Mouse (Mus musculus) hindbrain, embryonic 13.5 days (tissue): ENCODE data around the gene Med11. TPM values are rescaled to one million over a fixed set of nuclear protein-coding genes. Genes with fewer than 3 reads are reported as not detected.

Experiments
- ATAC-seq: fragments of 200-750 bp; cut with Nextera tagmentation; 2 replicates; pipeline ENCODE4 v1.8.0; 2017; ENCODE audit warnings: moderate TSS enrichment; ENCODE audit not compliant: low FRiP score
- H3K27ac ChIP-seq: fragments of 300-500 bp; sonication (generic); 2 replicates; pipeline ENCODE4 v1.5.1; 2015; ENCODE audit warnings: inconsistent platforms, mild to moderate bottlenecking, moderate library complexity
- H3K27me3 ChIP-seq: fragments of 300-500 bp; sonication (generic); 2 replicates; pipeline ENCODE4 v1.6.1; 2015; ENCODE audit warnings: mild to moderate bottlenecking, inconsistent platforms
- H3K36me3 ChIP-seq: fragments of 300-500 bp; sonication (generic); 2 replicates; pipeline ENCODE4 v1.6.1; 2015; ENCODE audit warnings: mild to moderate bottlenecking, inconsistent platforms
- H3K4me1 ChIP-seq: fragments of 300-500 bp; sonication (generic); replicated peaks from 2 replicates; pipeline ENCODE4 v1.6.1; 2015; ENCODE audit warnings: inconsistent platforms
- H3K4me2 ChIP-seq: fragments of 300-500 bp; sonication (generic); 2 replicates; pipeline ENCODE4 v1.6.1; 2015; ENCODE audit warnings: inconsistent platforms, mild to moderate bottlenecking, moderate library complexity
- H3K4me3 ChIP-seq: fragments of 300-500 bp; sonication (generic); 2 replicates; pipeline ENCODE4 v1.5.1; 2015; ENCODE audit warnings: mild to moderate bottlenecking, inconsistent platforms
- H3K9ac ChIP-seq: fragments of 300-500 bp; sonication (generic); 2 replicates; pipeline ENCODE4 v1.6.1; 2015; ENCODE audit warnings: mild to moderate bottlenecking, inconsistent platforms
- H3K9me3 ChIP-seq: fragments of 300-500 bp; sonication (generic); 2 replicates; pipeline ENCODE4 v1.6.1; 2016; ENCODE audit warnings: inconsistent platforms
- WGBS: fragments of 180-500 bp; shearing (Covaris S2); methylation state at CpG from one replicate; pipeline ENCODE4 v1.1.7; 2015; 5-methylcytosine and 5-hydroxymethylcytosine counted together
- polyA plus RNA-seq: library from polyadenylated mRNA; unstranded; fragments of >200 nt; fragmentation: Nextera tagmentation; extraction: Ambion mirVana; gene quantifications from 2 replicates; pipeline ENCODE4 v1.2.1, GENCODE M21; 2015

Gene Med11
- polyA plus RNA-seq, 1 experiment from 2014 or later, result 43.2 TPM

- peak overlapping the region; percentile 96 for H3K27ac ChIP-seq
- H3K27me3 ChIP-seq, result no peaks in the 10 kb centered on the region
- H3K4me2 ChIP-seq, result peak overlapping the region; percentile 77
- peaks cover 29% of the 10 kb centered on the region for H3K36me3 ChIP-seq
- no peaks in the 10 kb centered on the region for H3K9me3 ChIP-seq
- H3K4me1 ChIP-seq, result peaks cover 36% of the 10 kb centered on the region
- H3K9ac ChIP-seq, result peak overlapping the region; percentile 94
- no peak; the same call in 1 of the 2 replicates for ATAC-seq
- 8% methylated on average over 15 of the region's 15 CpGs for WGBS
- H3K4me3 ChIP-seq, result peak overlapping the region; percentile 73
Measured at GRCm38 (mm10) chr11:70432895-70433568, 18.7 kb upstream of the Med11 start.

DNA sequence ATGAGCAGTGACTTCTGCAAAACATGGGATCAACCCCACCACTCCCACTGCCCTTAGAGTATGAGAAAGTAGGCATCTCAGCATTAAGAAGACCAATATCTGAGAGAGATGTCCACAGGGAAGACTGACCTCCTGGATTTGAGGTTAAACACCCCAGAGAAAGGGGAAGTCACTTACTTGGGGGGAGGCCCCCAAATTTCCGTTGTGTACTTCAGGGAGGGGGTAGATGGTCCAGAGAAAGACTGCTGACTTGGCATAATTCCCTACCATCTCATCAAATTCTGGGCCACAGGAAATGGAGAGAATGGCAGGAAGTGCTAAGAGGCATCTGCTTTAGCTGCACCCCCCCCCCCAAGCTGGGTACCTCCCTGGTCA, 18.2 kb upstream of the Med11 start:
- ATAC-seq, result no peak
- peak overlapping the region; percentile 96; the same call in 1 of the 2 replicates for H3K27ac ChIP-seq
- H3K4me3 ChIP-seq, result peak overlapping the region; percentile 73
- peaks cover 35% of the 10 kb centered on the region for H3K36me3 ChIP-seq
- H3K4me2 ChIP-seq, result peak overlapping the region; percentile 77
- H3K27me3 ChIP-seq, result no peaks in the 10 kb centered on the region
- peak overlapping the region; percentile 94 for H3K9ac ChIP-seq
- H3K4me1 ChIP-seq, result peaks cover 36% of the 10 kb centered on the region
- H3K9me3 ChIP-seq, result no peaks in the 10 kb centered on the region
- WGBS, result 81% methylated on average over 1 of the region's 1 CpGs

DNA sequence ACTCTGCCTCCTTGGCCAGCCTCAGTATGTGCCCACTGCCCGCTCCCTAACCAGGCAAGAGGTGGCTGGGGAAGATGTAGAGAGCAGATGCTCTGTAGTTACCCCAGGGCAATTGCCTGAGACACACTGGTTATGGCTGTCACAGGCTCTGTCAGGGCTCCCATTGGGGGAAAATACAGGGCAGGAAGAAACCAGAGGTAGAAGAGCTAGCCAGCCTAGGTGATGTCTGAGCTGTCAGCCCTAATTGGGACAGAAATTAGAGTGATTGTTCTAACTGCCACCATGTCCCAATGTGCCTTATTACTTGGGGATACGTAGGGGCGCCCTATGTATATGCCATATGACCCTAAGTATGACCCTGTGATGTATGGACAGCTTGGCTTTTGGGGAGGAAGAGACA, 17.8 kb upstream of the Med11 start:
- H3K27me3 ChIP-seq, result no peaks in the 10 kb centered on the region
- ATAC-seq, result no peak
- peak overlapping the region; percentile 77 for H3K4me2 ChIP-seq
- 79% methylated on average over 3 of the region's 3 CpGs for WGBS
- peak overlapping the region; percentile 94 for H3K9ac ChIP-seq
- H3K9me3 ChIP-seq, result no peaks in the 10 kb centered on the region
- H3K27ac ChIP-seq, result peak overlapping the region; percentile 30; the same call in 1 of the 2 replicates
- peaks cover 36% of the 10 kb centered on the region for H3K4me1 ChIP-seq
- peak overlapping the region; percentile 73 for H3K4me3 ChIP-seq
- peaks cover 39% of the 10 kb centered on the region for H3K36me3 ChIP-seq

GRCm38 (mm10) chr11:70435476-70435875, 16.2 kb upstream of the Med11 start:
- Histone ChIP-seq H3K27ac (no peak overlapping the region), H3K4me3 (no peak overlapping the region), H3K9ac (peak overlapping the region; percentile 94; the same call in 1 of the 2 replicates), H3K4me2 (no peak overlapping the region), H3K36me3 (peaks cover 54% of the 10 kb centered on the region), H3K4me1 (peaks cover 36% of the 10 kb centered on the region), H3K9me3 (no peaks in the 10 kb centered on the region), H3K27me3 (no peaks in the 10 kb centered on the region)
- no peak for ATAC-seq
- 80% methylated on average over 5 of the region's 5 CpGs for WGBS

DNA sequence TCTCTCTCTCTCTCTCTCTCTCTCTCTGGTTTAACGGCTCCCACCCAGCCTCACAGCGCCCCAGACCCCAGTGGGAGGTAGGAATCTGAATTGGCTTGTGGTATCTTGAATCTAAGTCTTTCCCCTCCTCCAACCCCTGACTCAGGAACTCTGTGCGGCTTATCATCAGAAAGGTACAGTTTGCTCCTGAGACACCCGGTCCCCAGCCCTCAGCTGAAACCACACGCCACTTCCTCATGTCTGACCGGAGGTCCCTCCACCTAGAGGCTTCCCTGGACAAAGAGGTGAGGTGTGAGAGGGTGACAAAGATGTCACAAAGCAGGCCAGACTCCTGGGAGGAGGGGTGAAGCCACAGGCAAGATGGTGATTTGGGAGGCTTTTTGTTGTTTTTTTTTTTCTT, 14.3 kb upstream of the Med11 start:
- H3K9ac ChIP-seq, result no peak overlapping the region
- no peak overlapping the region for H3K4me3 ChIP-seq
- peaks cover 29% of the 10 kb centered on the region for H3K4me1 ChIP-seq
- peaks cover 70% of the 10 kb centered on the region for H3K36me3 ChIP-seq
- no peak for ATAC-seq
- no peaks in the 10 kb centered on the region for H3K9me3 ChIP-seq
- H3K27ac ChIP-seq, result no peak overlapping the region
- H3K4me2 ChIP-seq, result no peak overlapping the region
- 90% methylated on average over 6 of the region's 6 CpGs for WGBS
- no peaks in the 10 kb centered on the region for H3K27me3 ChIP-seq

DNA sequence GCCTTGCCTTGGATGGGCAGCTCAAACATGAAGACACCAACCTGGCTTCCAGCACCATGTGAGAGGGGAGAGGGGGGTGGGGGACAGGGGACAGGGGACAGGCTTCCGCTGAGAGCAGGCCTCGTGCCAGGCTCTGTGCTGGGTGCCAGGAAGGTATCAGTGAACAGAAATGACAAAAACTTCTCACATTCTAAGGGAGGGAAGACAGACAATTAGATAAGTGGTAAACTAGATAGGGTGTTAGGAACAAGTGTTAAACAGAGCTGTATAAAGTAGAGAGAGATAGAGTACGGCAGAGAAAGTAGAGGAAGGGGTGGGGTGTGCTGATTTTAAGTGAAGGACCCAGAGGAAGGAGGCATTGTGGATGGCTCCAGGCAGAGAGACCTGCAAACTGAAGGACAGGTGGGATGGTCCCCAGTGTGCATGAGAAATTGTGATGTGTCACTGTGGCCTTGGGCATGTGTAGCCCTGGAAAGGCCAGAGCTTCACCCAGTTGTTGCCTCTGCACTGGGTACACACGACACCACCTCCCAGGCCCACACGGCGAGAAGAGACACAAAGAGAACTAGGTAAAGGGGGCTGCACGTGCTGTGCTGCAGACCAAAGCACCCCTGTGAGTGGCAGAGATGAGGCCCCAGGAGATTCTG, 12.9 kb upstream of the Med11 start:
- WGBS, result 94% methylated on average over 7 of the region's 7 CpGs
- H3K9me3 ChIP-seq, result no peaks in the 10 kb centered on the region
- H3K27me3 ChIP-seq, result no peaks in the 10 kb centered on the region
- H3K4me1 ChIP-seq, result peaks cover 19% of the 10 kb centered on the region
- H3K27ac ChIP-seq, result no peak overlapping the region
- H3K36me3 ChIP-seq, result peaks cover 73% of the 10 kb centered on the region
- H3K9ac ChIP-seq, result no peak overlapping the region
- H3K4me3 ChIP-seq, result no peak overlapping the region
- ATAC-seq, result no peak
- H3K4me2 ChIP-seq, result no peak overlapping the region

- Histone ChIP-seq H3K36me3 (peaks cover 67% of the 10 kb centered on the region), H3K4me3 (no peak overlapping the region), H3K27me3 (no peaks in the 10 kb centered on the region), H3K9me3 (no peaks in the 10 kb centered on the region), H3K27ac (no peak overlapping the region), H3K4me1 (peaks cover under 1% of the 10 kb centered on the region; the same call in 1 of the 2 replicates), H3K9ac (no peak overlapping the region), H3K4me2 (no peak overlapping the region)
- ATAC-seq, result no peak
- 92% methylated on average over 4 of the region's 4 CpGs for WGBS
Measured at GRCm38 (mm10) chr11:70440637-70441036, 11.1 kb upstream of the Med11 start.

DNA sequence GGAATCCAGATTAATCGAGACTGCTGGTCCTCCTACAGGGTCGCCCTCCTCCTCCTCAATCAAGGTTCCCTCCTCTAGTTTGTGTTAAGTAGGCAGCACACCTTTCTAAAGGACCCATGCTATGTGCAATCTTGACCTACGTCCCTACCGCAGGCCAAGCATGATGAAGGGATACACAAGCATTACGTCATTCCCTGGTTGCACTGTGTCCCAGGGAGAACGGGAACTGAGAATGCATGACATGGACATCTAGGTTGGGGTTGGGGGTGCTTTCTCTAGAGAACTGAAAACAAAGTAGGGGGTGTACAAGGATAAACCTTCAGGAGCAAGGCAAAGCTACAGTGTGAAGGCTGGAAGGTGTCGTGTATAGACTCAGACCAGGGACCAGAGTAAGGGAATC, 9.8 kb upstream of the Med11 start:
- H3K27ac ChIP-seq, result no peak overlapping the region
- 93% methylated on average over 7 of the region's 7 CpGs for WGBS
- no peak overlapping the region for H3K4me2 ChIP-seq
- H3K4me1 ChIP-seq, result no peaks in the 10 kb centered on the region
- no peak for ATAC-seq
- peaks cover 55% of the 10 kb centered on the region for H3K36me3 ChIP-seq
- H3K4me3 ChIP-seq, result no peak overlapping the region
- H3K9me3 ChIP-seq, result no peaks in the 10 kb centered on the region
- H3K9ac ChIP-seq, result no peak overlapping the region
- H3K27me3 ChIP-seq, result no peaks in the 10 kb centered on the region

- Histone ChIP-seq H3K9me3 (no peaks in the 10 kb centered on the region), H3K4me3 (no peak overlapping the region), H3K4me2 (no peak overlapping the region), H3K27ac (no peak overlapping the region), H3K27me3 (no peaks in the 10 kb centered on the region), H3K36me3 (peaks cover 34% of the 10 kb centered on the region), H3K4me1 (no peaks in the 10 kb centered on the region), H3K9ac (no peak overlapping the region)
- ATAC-seq, result no peak
- 90% methylated on average over 3 of the region's 3 CpGs for WGBS
Measured at GRCm38 (mm10) chr11:70443964-70444363, 7.8 kb upstream of the Med11 start.

DNA sequence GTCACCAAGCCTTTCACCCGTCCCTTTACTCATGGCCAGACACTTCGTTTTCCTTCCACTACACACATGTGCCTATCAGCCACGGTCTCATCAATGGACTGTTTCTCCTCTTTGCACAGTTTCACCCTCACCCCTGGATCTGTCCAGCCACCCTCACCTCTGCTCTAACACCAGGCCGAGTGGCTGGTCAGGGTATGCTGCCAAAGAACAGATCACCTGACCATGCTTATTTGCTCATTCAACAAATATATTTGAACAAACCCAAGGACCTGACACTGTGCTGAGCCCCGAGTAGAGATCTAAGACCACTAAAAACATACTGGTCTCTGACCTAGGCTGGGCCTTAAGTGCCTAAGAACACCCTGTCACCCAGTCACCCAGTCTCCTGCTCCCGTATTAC, 7.1 kb upstream of the Med11 start:
- 79% methylated on average over 6 of the region's 6 CpGs for WGBS
- no peak overlapping the region for H3K4me3 ChIP-seq
- no peaks in the 10 kb centered on the region for H3K4me1 ChIP-seq
- no peak overlapping the region for H3K4me2 ChIP-seq
- no peak overlapping the region for H3K27ac ChIP-seq
- no peak overlapping the region for H3K9ac ChIP-seq
- H3K36me3 ChIP-seq, result peaks cover 27% of the 10 kb centered on the region
- H3K27me3 ChIP-seq, result no peaks in the 10 kb centered on the region
- no peak for ATAC-seq
- H3K9me3 ChIP-seq, result no peaks in the 10 kb centered on the region

- 36% methylated on average over 3 of the region's 3 CpGs for WGBS
- H3K4me1 ChIP-seq, result peaks cover 5% of the 10 kb centered on the region; the same call in 1 of the 2 replicates
- H3K4me2 ChIP-seq, result no peak overlapping the region
- H3K36me3 ChIP-seq, result peaks cover 9% of the 10 kb centered on the region; the same call in 1 of the 2 replicates
- no peak overlapping the region for H3K4me3 ChIP-seq
- H3K9ac ChIP-seq, result no peak overlapping the region
- no peak for ATAC-seq
- no peak overlapping the region for H3K27ac ChIP-seq
- no peaks in the 10 kb centered on the region for H3K9me3 ChIP-seq
- H3K27me3 ChIP-seq, result no peaks in the 10 kb centered on the region
Measured at GRCm38 (mm10) chr11:70446756-70447155, 5.0 kb upstream of the Med11 start.

DNA sequence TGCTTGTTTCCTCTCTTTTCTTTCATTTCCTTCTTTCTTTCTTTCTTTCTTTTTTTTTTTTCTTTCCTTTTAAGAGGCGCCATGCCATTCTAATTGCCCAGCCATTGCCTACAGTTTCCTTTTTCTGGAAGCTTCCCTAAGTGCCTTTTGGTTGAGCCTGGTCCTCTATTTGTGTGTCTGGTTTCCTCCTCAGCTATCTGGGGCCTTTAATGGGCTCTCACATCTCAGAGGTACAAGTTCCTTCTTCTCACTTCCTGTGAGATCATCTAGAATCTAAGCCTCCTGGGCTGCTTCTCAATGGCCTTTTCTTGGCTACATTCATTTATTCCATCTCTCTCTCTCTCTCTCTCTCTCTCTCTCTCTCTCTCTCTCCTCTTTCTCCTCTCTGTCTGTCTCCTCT, 4.3 kb upstream of the Med11 start:
- no peaks in the 10 kb centered on the region for H3K27me3 ChIP-seq

DNA sequence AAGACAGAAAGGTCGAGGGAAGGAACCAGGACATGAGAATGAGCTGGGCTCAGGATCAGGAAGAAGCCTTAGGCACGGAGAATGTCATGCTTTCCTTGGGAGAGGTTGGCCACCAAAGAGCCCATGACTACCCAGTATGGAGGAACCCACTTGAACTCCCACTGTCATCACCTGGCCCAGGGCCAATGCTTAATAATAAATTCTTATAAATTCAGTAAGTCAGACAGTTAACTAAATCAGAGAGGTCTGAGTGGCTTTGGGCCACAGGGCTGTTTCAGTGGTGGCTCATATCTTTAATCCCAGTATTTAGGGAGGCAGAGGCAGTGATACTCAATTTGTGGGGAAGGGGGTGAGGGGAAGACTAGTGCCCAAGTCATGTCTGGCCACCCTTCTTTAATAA, 793 bp upstream of the Med11 start:
- no peak for ATAC-seq
- H3K4me3 ChIP-seq, result no peak overlapping the region
- no peak overlapping the region for H3K27ac ChIP-seq
- no peak overlapping the region for H3K9ac ChIP-seq
- no peak overlapping the region for H3K4me2 ChIP-seq
- H3K4me1 ChIP-seq, result peaks cover 27% of the 10 kb centered on the region
- peaks cover 11% of the 10 kb centered on the region for H3K36me3 ChIP-seq
- WGBS, result 79% methylated on average over 2 of the region's 2 CpGs
- no peaks in the 10 kb centered on the region for H3K9me3 ChIP-seq
- no peaks in the 10 kb centered on the region for H3K27me3 ChIP-seq

More for the DNA sequence above, 4.3 kb upstream of the Med11 start:
- H3K36me3 ChIP-seq, result 0 out of 2 replicates have a peak, but pooled peaks cover 3% of the 10 kb centered on the region
- H3K4me1 ChIP-seq, result peaks cover 8% of the 10 kb centered on the region
- no peak for ATAC-seq
- H3K4me2 ChIP-seq, result no peak overlapping the region
- no peak overlapping the region for H3K9ac ChIP-seq
- H3K9me3 ChIP-seq, result no peaks in the 10 kb centered on the region
- no peak overlapping the region for H3K27ac ChIP-seq
- WGBS, result 80% methylated on average over 1 of the region's 1 CpGs
- H3K4me3 ChIP-seq, result no peak overlapping the region
